Mouse (Mus musculus): ENCODE data around the gene Rin3. TPM values are rescaled to one million over a fixed set of nuclear protein-coding genes. Genes with fewer than 3 reads are reported as not detected.

Rin3 gene
- total RNA-seq, 2 experiments from 2014 or later, result 14.0 to 17.5 TPM

GRCm38 (mm10) chr12:102361189-102362161 lies 78.6 kb downstream of the Rin3 start:
- no peak for DNase-seq (ENCODE audit: low spot score)
- intact Hi-C loops (cut with DNase I), result no loop called here

- no peak for DNase-seq (ENCODE audit: low spot score)
- intact Hi-C loops (cut with DNase I), result no loop called here
Measured at GRCm38 (mm10) chr12:102365016-102365415, 82.2 kb downstream of the Rin3 start.

GRCm38 (mm10) chr12:102366126-102366816 lies 83.4 kb downstream of the Rin3 start:
- intact Hi-C loops (cut with DNase I), result no loop called here

GRCm38 (mm10) chr12:102367075-102367474 lies 84.2 kb downstream of the Rin3 start:
- DNase-seq (ENCODE audit: low spot score), result no peak
- intact Hi-C loops (cut with DNase I), result no loop called here

More at GRCm38 (mm10) chr12:102366126-102366816, 83.4 kb downstream of the Rin3 start:
- DNase-seq (ENCODE audit: low spot score), result no peak

- DNase-seq (ENCODE audit: low spot score), result no peak
- intact Hi-C loops (cut with DNase I), result no loop called here
Measured at GRCm38 (mm10) chr12:102368066-102368465, 85.2 kb downstream of the Rin3 start.

- DNase-seq (ENCODE audit: low spot score), result no peak
- intact Hi-C loops (cut with DNase I), result no loop called here
Measured at GRCm38 (mm10) chr12:102368556-102368955, 85.7 kb downstream of the Rin3 start.

GRCm38 (mm10) chr12:102369488-102370235 lies 86.8 kb downstream of the Rin3 start:
- DNase-seq (ENCODE audit: low spot score), result no peak
- intact Hi-C loops (cut with DNase I), result no loop called here

- intact Hi-C loops (cut with DNase I), result no loop called here
- DNase-seq (ENCODE audit: low spot score), result no peak
Measured at GRCm38 (mm10) chr12:102370931-102371500, 88.2 kb downstream of the Rin3 start.

- no peak for DNase-seq (ENCODE audit: low spot score)
- intact Hi-C loops (cut with DNase I), result no loop called here
Measured at GRCm38 (mm10) chr12:102372322-102372721, 89.5 kb downstream of the Rin3 start.

GRCm38 (mm10) chr12:102382180-102382579 lies 99.3 kb downstream of the Rin3 start:
- intact Hi-C loops (cut with DNase I), result loop anchor here (5.0 kb wide), 2 partner anchors 200 to 255 kb away; partner anchors contain the start of gene Slc24a4
- no peak for DNase-seq (ENCODE audit: low spot score)

- intact Hi-C loops (cut with DNase I), result loop anchor here (5.0 kb wide), 2 partner anchors 201 to 256 kb away; partner anchors contain the start of gene Slc24a4
- no peak for DNase-seq (ENCODE audit: low spot score)
Measured at GRCm38 (mm10) chr12:102383288-102383687, 100.4 kb downstream of the Rin3 start.

GRCm38 (mm10) chr12:102384819-102385218 lies 102.0 kb downstream of the Rin3 start:
- intact Hi-C loops (cut with DNase I), result loop anchor here (5.0 kb wide), 3 partner anchors 203 to 383 kb away; partner anchors contain the start of gene Slc24a4
- DNase-seq (ENCODE audit: low spot score), result no peak

GRCm38 (mm10) chr12:102387219-102387917 lies 104.5 kb downstream of the Rin3 start:
- intact Hi-C loops (cut with DNase I), result loop anchor here (2.0 to 5.0 kb wide), 3 partner anchors 133 to 403 kb away; no protein-coding TSS in a partner anchor
- DNase-seq (ENCODE audit: low spot score), result peak; percentile 45

- no peak for DNase-seq (ENCODE audit: low spot score)
- intact Hi-C loops (cut with DNase I), result no loop called here
Measured at GRCm38 (mm10) chr12:102390042-102390441, 107.2 kb downstream of the Rin3 start.

GRCm38 (mm10) chr12:102391109-102391508 lies 108.3 kb downstream of the Rin3 start:
- DNase-seq (ENCODE audit: low spot score), result no peak
- intact Hi-C loops (cut with DNase I), result no loop called here

GRCm38 (mm10) chr12:102391982-102392381 lies 109.1 kb downstream of the Rin3 start:
- no peak for DNase-seq (ENCODE audit: low spot score)
- intact Hi-C loops (cut with DNase I), result loop anchor here (1.0 kb wide), 1 partner anchor 69 kb away; no protein-coding TSS in a partner anchor

GRCm38 (mm10) chr12:102394496-102394895 lies 111.6 kb downstream of the Rin3 start:
- intact Hi-C loops (cut with DNase I), result no loop called here
- no peak for DNase-seq (ENCODE audit: low spot score)

- intact Hi-C loops (cut with DNase I), result no loop called here
- DNase-seq (ENCODE audit: low spot score), result no peak
Measured at GRCm38 (mm10) chr12:102395537-102395936, 112.7 kb downstream of the Rin3 start.

Data from heart, postnatal 25 days (tissue).